ENCODE assay signal across 11 mouse cellular contexts in the genomic region with DNA sequence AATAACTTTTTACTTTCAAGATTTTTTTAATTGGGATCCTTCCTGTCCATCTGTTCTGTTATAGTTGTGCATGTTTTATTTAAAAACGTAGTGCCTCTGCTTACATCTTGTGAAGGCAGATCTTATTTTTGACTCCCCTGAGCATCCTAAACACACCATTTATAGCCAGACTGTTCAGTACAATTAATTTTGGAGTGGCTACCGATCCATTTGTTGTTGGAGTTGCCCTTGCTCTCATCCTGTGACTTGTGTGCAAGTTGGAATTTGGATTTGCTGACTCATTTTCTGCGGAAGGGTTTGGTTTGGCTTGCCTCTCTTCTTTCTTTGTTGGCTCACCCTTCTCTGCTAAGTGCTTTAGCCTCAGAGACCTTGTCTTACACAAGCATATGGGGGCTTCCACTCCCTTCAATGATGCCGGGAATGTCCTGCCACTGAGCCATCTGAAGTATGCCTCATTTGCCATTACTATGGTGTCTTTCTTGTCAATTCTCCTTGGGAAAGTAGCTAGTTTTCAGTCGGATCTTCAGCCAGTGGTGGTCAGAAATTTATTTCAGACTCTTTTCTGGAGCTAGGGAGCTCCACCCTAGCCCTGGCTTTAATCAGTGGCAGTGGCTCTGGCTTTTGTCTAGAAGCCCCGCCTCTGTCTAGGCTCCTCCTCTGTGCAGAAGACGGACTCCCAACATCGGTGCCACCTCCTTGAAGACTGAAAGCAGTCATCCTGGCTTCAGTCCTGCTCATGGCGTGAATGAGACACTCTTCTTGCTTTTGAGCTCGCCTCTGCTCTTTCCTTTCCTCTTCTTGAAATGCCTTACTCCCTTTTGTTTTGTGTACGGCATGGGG.
DNase-seq lines count a peak whose midpoint lies in the region; ATAC-seq and TF ChIP-seq lines count a peak whose summit lies in the region.
"Had no signal": no experiment of that assay in that cellular context is flagged by ENCODE, and none has a peak within 500 bp of the region (broad histone marks: within the 10 kb centered on the region; RNA-seq: fewer than 3 reads in every experiment).

No protein-coding gene starts in this region.

- H3K9me3 ChIP-seq in embryonic facial prominence, embryonic 15.5 days (replicated peaks) = no peaks in the 10 kb centered on the region
- H3K9me3 ChIP-seq in heart, embryonic 16.5 days (replicated peaks; ENCODE audit: control insufficient read depth, low read length) = no peaks in the 10 kb centered on the region
- no peaks in the 10 kb centered on the region for H3K9me3 ChIP-seq in midbrain, postnatal 0 days (ENCODE audit: low read length)
- H3K9me3 ChIP-seq: forebrain, embryonic 15.5 days; lung, embryonic 15.5 days had no signal

- H3K36me3 ChIP-seq in embryonic facial prominence, embryonic 15.5 days = no peaks in the 10 kb centered on the region
- H3K36me3 ChIP-seq in heart, embryonic 16.5 days (ENCODE audit: control insufficient read depth, insufficient read depth) = no peaks in the 10 kb centered on the region
- H3K36me3 ChIP-seq in midbrain, postnatal 0 days (ENCODE audit: insufficient read depth, low read length) = no peaks in the 10 kb centered on the region
- H3K36me3 ChIP-seq: forebrain, embryonic 15.5 days; lung, embryonic 15.5 days had no signal

- DNase-seq in lung, postnatal 36 days = peak; percentile 32
- DNase-seq in lung, postnatal 25 days (ENCODE audit: low spot score) = no peak
- DNase-seq in midbrain, postnatal 0 days (ENCODE audit: low spot score) = no peak
- DNase-seq in layer of hippocampus, adult 9-10 months (ENCODE audit: low spot score) = no peak
- no peak for DNase-seq in kidney, postnatal 36 days
- DNase-seq: right cerebral cortex, postnatal 14 days had no signal

- H3K4me2 ChIP-seq in embryonic facial prominence, embryonic 15.5 days (replicated peaks) = no peak overlapping the region
- H3K4me2 ChIP-seq in heart, embryonic 16.5 days (ENCODE audit: low read depth, low read length) = 0 out of 2 replicates have a peak overlapping the region, but pooled peaks have one; percentile 4
- H3K4me2 ChIP-seq in midbrain, postnatal 0 days (ENCODE audit: low read depth, low read length, poor library complexity, severe bottlenecking) = no peak overlapping the region
- H3K4me2 ChIP-seq: forebrain, embryonic 15.5 days; lung, embryonic 15.5 days had no signal

- H3K27ac ChIP-seq in embryonic facial prominence, embryonic 15.5 days (replicated peaks) = 0 out of 2 replicates have a peak overlapping the region, but pooled peaks have one; percentile 51
- H3K27ac ChIP-seq in heart, embryonic 16.5 days (ENCODE audit: low read length) = peak overlapping the region; percentile 43; the same call in 1 of the 2 replicates
- no peak overlapping the region for H3K27ac ChIP-seq in midbrain, postnatal 0 days (ENCODE audit: low read depth, low read length)
- H3K27ac ChIP-seq: forebrain, embryonic 15.5 days; lung, embryonic 15.5 days had no signal

- no peak overlapping the region for H3K9ac ChIP-seq in embryonic facial prominence, embryonic 15.5 days
- no peak overlapping the region for H3K9ac ChIP-seq in heart, embryonic 16.5 days (ENCODE audit: low read length)
- H3K9ac ChIP-seq in midbrain, postnatal 0 days (replicated peaks; ENCODE audit: low read length, poor library complexity, severe bottlenecking) = no peak overlapping the region
- H3K9ac ChIP-seq: forebrain, embryonic 15.5 days; lung, embryonic 15.5 days had no signal

- peak; percentile 78; the same call in 1 of the 2 replicates for ATAC-seq in embryonic facial prominence, embryonic 15.5 days (ENCODE audit: insufficient number of reproducible peaks, low FRiP score, low TSS enrichment, low read depth)
- ATAC-seq in heart, embryonic 16.5 days (replicated peaks; ENCODE audit: extremely low read depth, insufficient read depth, low FRiP score) = no peak
- no peak for ATAC-seq in midbrain, postnatal 0 days (ENCODE audit: low FRiP score)
- ATAC-seq: forebrain, embryonic 15.5 days; intestine, postnatal 0 days had no signal

- no peaks in the 10 kb centered on the region for H3K27me3 ChIP-seq in embryonic facial prominence, embryonic 15.5 days
- H3K27me3 ChIP-seq in heart, embryonic 16.5 days (ENCODE audit: control insufficient read depth, insufficient read depth, low read length) = no peaks in the 10 kb centered on the region
- no peaks in the 10 kb centered on the region for H3K27me3 ChIP-seq in midbrain, postnatal 0 days (ENCODE audit: insufficient read depth, low read length)
- H3K27me3 ChIP-seq: forebrain, embryonic 15.5 days; lung, embryonic 15.5 days had no signal

- H3K4me3 ChIP-seq in embryonic facial prominence, embryonic 15.5 days (replicated peaks) = no peak overlapping the region
- H3K4me3 ChIP-seq in heart, embryonic 16.5 days (ENCODE audit: low read length) = no peak overlapping the region
- no peak overlapping the region for H3K4me3 ChIP-seq in midbrain, postnatal 0 days (ENCODE audit: low read depth, low read length)
- H3K4me3 ChIP-seq: forebrain, embryonic 15.5 days; lung, embryonic 15.5 days had no signal

- TF ChIP-seq CTCF in midbrain, postnatal 0 days (IDR thresholded peaks at IDR 0.05) = no peak

- WGBS in embryonic facial prominence, embryonic 15.5 days = 59% methylated on average over 11 of the region's 11 CpGs
- 51% methylated on average over 11 of the region's 11 CpGs for WGBS in heart, embryonic 16.5 days
- 81% methylated on average over 11 of the region's 11 CpGs for WGBS in midbrain, postnatal 0 days

- H3K4me1 ChIP-seq in embryonic facial prominence, embryonic 15.5 days = peaks cover 14% of the 10 kb centered on the region; the same call in 1 of the 2 replicates
- H3K4me1 ChIP-seq in heart, embryonic 16.5 days (ENCODE audit: control insufficient read depth, insufficient read depth, low read length) = peaks cover 4% of the 10 kb centered on the region; the same call in 1 of the 2 replicates
- H3K4me1 ChIP-seq in midbrain, postnatal 0 days (ENCODE audit: insufficient read depth, low read length) = 0 out of 2 replicates have a peak, but pooled peaks cover 3% of the 10 kb centered on the region
- H3K4me1 ChIP-seq: lung, embryonic 15.5 days had no signal
